Comparison of ENCODE assay signal across 8 mouse cellular contexts in genomic region chr7:130520049-130520425, GRCm38 (mm10). TPM values are rescaled to one million over a fixed set of nuclear protein-coding genes. Genes with fewer than 3 reads are reported as not detected.
A peak's percentile ranks its signal among the peaks of the same experiment; 100 is the strongest.
DNase-seq lines count a peak whose midpoint lies in the region; ATAC-seq lines count a peak whose summit lies in the region.

Gene Ate1 (minus strand): TSS chr7:130520369.

- no peaks in the 10 kb centered on the region for H3K36me3 ChIP-seq in forebrain, embryonic 15.5 days
- peaks cover 2% of the 10 kb centered on the region; the same call in 1 of the 2 replicates for H3K36me3 ChIP-seq in hindbrain, embryonic 13.5 days
- H3K36me3 ChIP-seq in liver, embryonic 13.5 days, result 0 out of 2 replicates have a peak, but pooled peaks cover 2% of the 10 kb centered on the region

- peak within 1 kb of the TSS; percentile 93 for H3K27ac ChIP-seq in forebrain, embryonic 15.5 days (replicated peaks)
- peak within 1 kb of the TSS; percentile 98 for H3K27ac ChIP-seq in hindbrain, embryonic 13.5 days
- peak within 1 kb of the TSS; percentile 90 for H3K27ac ChIP-seq in liver, embryonic 13.5 days

- DNase-seq in frontal cortex, postnatal 14 days (ENCODE audit: low spot score in 2 of 2), result no peak
- DNase-seq in ZHBTc4 (ENCODE audit: low read depth, low spot score), result peak; percentile 37
- DNase-seq in liver, embryonic 13.5 days, result no peak
- DNase-seq in right cerebral cortex, adult 2 months (ENCODE audit: low spot score in 2 of 2), result no peak
- no peak for DNase-seq in c-Kit-positive CD71-positive TER-119-positive erythroid progenitor cells, embryonic 14.5 days (ENCODE audit: low spot score)

- peak; percentile 35 for ATAC-seq in frontal cortex, adult (ENCODE audit: low TSS enrichment)
- ATAC-seq in forebrain, embryonic 15.5 days (replicated peaks), result no peak
- ATAC-seq in hindbrain, embryonic 13.5 days (ENCODE audit: low FRiP score), result no peak
- ATAC-seq in liver, embryonic 13.5 days (ENCODE audit: low read depth), result no peak

- H3K4me2 ChIP-seq in forebrain, embryonic 15.5 days (replicated peaks), result peak within 1 kb of the TSS; percentile 69
- H3K4me2 ChIP-seq in hindbrain, embryonic 13.5 days, result peak within 1 kb of the TSS; percentile 74
- peak within 1 kb of the TSS; percentile 93 for H3K4me2 ChIP-seq in liver, embryonic 13.5 days

- peaks cover 24% of the 10 kb centered on the region for H3K4me1 ChIP-seq in forebrain, embryonic 15.5 days
- H3K4me1 ChIP-seq in hindbrain, embryonic 13.5 days (replicated peaks), result peaks cover 28% of the 10 kb centered on the region
- peaks cover 40% of the 10 kb centered on the region for H3K4me1 ChIP-seq in liver, embryonic 13.5 days (replicated peaks)

- H3K9ac ChIP-seq in forebrain, embryonic 15.5 days (replicated peaks), result peak within 1 kb of the TSS; percentile 96
- peak within 1 kb of the TSS; percentile 93 for H3K9ac ChIP-seq in hindbrain, embryonic 13.5 days
- peak within 1 kb of the TSS; percentile 98 for H3K9ac ChIP-seq in liver, embryonic 13.5 days

- 18% methylated on average over 20 of the region's 20 CpGs for WGBS in forebrain, embryonic 15.5 days
- 19% methylated on average over 20 of the region's 20 CpGs for WGBS in hindbrain, embryonic 13.5 days
- 22% methylated on average over 20 of the region's 20 CpGs for WGBS in liver, embryonic 13.5 days (ENCODE audit: insufficient replicate concordance)

- H3K9me3 ChIP-seq in forebrain, embryonic 15.5 days, result no peaks in the 10 kb centered on the region
- no peaks in the 10 kb centered on the region for H3K9me3 ChIP-seq in hindbrain, embryonic 13.5 days
- no peaks in the 10 kb centered on the region for H3K9me3 ChIP-seq in liver, embryonic 13.5 days (replicated peaks)

- peak within 1 kb of the TSS; percentile 84 for H3K4me3 ChIP-seq in forebrain, embryonic 15.5 days
- peak within 1 kb of the TSS; percentile 89 for H3K4me3 ChIP-seq in hindbrain, embryonic 13.5 days
- peak within 1 kb of the TSS; percentile 98 for H3K4me3 ChIP-seq in liver, embryonic 13.5 days (replicated peaks)

- no peaks in the 10 kb centered on the region for H3K27me3 ChIP-seq in forebrain, embryonic 15.5 days
- no peaks in the 10 kb centered on the region for H3K27me3 ChIP-seq in hindbrain, embryonic 13.5 days
- no peaks in the 10 kb centered on the region for H3K27me3 ChIP-seq in liver, embryonic 13.5 days

RNA-seq across cellular contexts. Expression of gene Ate1, which starts in this region (rescaled TPM):
- polyA plus RNA-seq in forebrain, embryonic 15.5 days (2015; fragmentation: Nextera tagmentation; extraction: Ambion mirVana), result 87.5 and 96.2 TPM in 2 replicates
- 94.4 and 104 TPM in 2 replicates for polyA plus RNA-seq in hindbrain, embryonic 13.5 days (2015; fragmentation: Nextera tagmentation; extraction: Ambion mirVana)
- polyA plus RNA-seq in liver, embryonic 13.5 days (2015; fragmentation: Nextera tagmentation; extraction: Ambion mirVana), result 28.2 and 35.1 TPM in 2 replicates
